ENCODE assay signal across 14 mouse cellular contexts in the genomic region with DNA sequence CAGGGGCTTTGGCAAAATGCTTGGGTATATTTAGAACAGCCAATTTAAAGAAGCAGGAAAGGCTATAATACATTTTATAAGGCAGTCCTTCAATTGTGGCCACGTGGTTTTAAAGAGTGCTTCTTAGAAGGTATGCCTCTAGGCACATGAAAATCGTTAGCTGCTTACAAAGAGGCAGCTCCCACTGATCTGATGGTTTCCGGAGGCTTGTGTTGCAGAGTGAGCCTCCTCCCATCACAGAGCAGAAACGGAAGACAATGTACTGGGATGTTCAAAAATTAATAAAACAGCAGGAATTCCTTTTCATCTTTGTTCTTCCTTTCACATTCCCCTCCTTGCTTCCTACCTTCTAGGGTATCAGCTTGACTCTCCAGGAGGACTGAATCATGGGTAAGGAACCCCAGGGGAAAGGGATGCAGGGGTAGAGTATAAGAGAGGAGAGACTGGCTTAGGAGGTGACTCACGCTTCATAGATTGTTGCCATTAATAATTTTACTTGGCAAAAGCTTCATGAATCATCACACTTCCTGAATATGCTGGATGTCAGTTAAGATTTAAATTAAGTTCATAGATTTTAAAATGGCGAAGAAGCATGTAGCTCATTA. TPM values are rescaled to one million over a fixed set of nuclear protein-coding genes. Genes with fewer than 3 reads are reported as not detected.
DNase-seq lines count a peak whose midpoint lies in the region; ATAC-seq and TF ChIP-seq lines count a peak whose summit lies in the region.
"Had no signal": no experiment of that assay in that cellular context is flagged by ENCODE, and none has a peak within 500 bp of the region (broad histone marks: within the 10 kb centered on the region; RNA-seq: fewer than 3 reads in every experiment).

No protein-coding gene starts in this region.

- H3K27me3 ChIP-seq in hindbrain, embryonic 16.5 days (replicated peaks; ENCODE audit: control insufficient read depth, insufficient read depth, low read length) = no peaks in the 10 kb centered on the region
- H3K27me3 ChIP-seq in myocyte (ENCODE audit: control insufficient read depth, insufficient read depth, insufficient read length) = no peaks in the 10 kb centered on the region
- H3K27me3 ChIP-seq: megakaryocyte, embryonic 14.5 days; stomach, embryonic 15.5 days had no signal

- H3ac ChIP-seq in myocyte (ENCODE audit: control insufficient read depth, insufficient read length) = no peak overlapping the region

- peak; percentile 81 for ATAC-seq in hindbrain, embryonic 16.5 days

- H3K36me3 ChIP-seq in hindbrain, embryonic 16.5 days (ENCODE audit: control insufficient read depth, insufficient read depth, low read length) = no peaks in the 10 kb centered on the region
- H3K36me3 ChIP-seq in myocyte (ENCODE audit: control insufficient read depth, insufficient read depth) = no peaks in the 10 kb centered on the region
- H3K36me3 ChIP-seq: stomach, embryonic 15.5 days had no signal

- H3K9me3 ChIP-seq in hindbrain, embryonic 16.5 days (ENCODE audit: control insufficient read depth, low read length) = no peaks in the 10 kb centered on the region
- H3K9me3 ChIP-seq: megakaryocyte, embryonic 14.5 days; stomach, embryonic 15.5 days had no signal

- 0 out of 2 replicates have a peak, but pooled peaks cover 3% of the 10 kb centered on the region for H3K4me1 ChIP-seq in hindbrain, embryonic 16.5 days (ENCODE audit: control insufficient read depth, insufficient read depth, low read depth, low read length)
- H3K4me1 ChIP-seq: megakaryocyte, embryonic 14.5 days; stomach, embryonic 15.5 days had no signal

- TF ChIP-seq POLR2A in myocyte (IDR thresholded peaks at IDR 0.05; ENCODE audit: insufficient read length, low read depth) = no peak

- 0 out of 2 replicates have a peak overlapping the region, but pooled peaks have one; percentile 10 for H3K4me2 ChIP-seq in hindbrain, embryonic 16.5 days (ENCODE audit: low read length)
- peak overlapping the region; percentile 39 for H3K4me2 ChIP-seq in myocyte (ENCODE audit: low read depth)
- H3K4me2 ChIP-seq: stomach, embryonic 15.5 days had no signal

- no peaks in the 10 kb centered on the region for H3K79me2 ChIP-seq in myocyte (ENCODE audit: control insufficient read depth, insufficient read depth)

- 41% methylated on average over 6 of the region's 6 CpGs for WGBS in hindbrain, embryonic 16.5 days

- DNase-seq in left cerebral cortex, adult 9 months (ENCODE audit: low spot score in 2 of 2) = peak; percentile 8 to 13
- no peak for DNase-seq in left cerebral cortex, postnatal 4 days
- DNase-seq in MN1 (ENCODE audit: low spot score) = peak; percentile 20
- DNase-seq in adrenal gland, postnatal 25 days = no peak
- no peak for DNase-seq in cerebellum, adult 9-11 months
- DNase-seq: cerebellum, adult 9-10 months; gastrocnemius, postnatal 36 days; liver; thymus, postnatal 36 days had no signal

- H3K9ac ChIP-seq in hindbrain, embryonic 16.5 days (ENCODE audit: low read depth, low read length) = no peak overlapping the region
- H3K9ac ChIP-seq: stomach, embryonic 15.5 days had no signal

- H3K27ac ChIP-seq in hindbrain, embryonic 16.5 days (ENCODE audit: low read depth, low read length) = peak overlapping the region; percentile 45
- H3K27ac ChIP-seq: kidney, postnatal 0 days; stomach, embryonic 15.5 days had no signal

- H3K4me3 ChIP-seq in hindbrain, embryonic 16.5 days (ENCODE audit: low read length) = no peak overlapping the region
- H3K4me3 ChIP-seq in myocyte = no peak overlapping the region
- H3K4me3 ChIP-seq: megakaryocyte, embryonic 14.5 days; stomach, embryonic 15.5 days had no signal

- intact Hi-C loops in left cerebral cortex, postnatal 4 days (cut with DNase I) = no loop called here

TF ChIP-seq in myocyte, 11 proteins besides CTCF, POLR2A, EP300 and RAD21:
- TF ChIP-seq E2F4 (IDR thresholded peaks at IDR 0.05; ENCODE audit: insufficient read depth) (no peak), USF1 (IDR thresholded peaks at IDR 0.05; ENCODE audit: low read depth) (peak; percentile 48), SRF (IDR thresholded peaks at IDR 0.05; ENCODE audit: control insufficient read depth, insufficient read length, low read depth) (no peak), POLR2AphosphoS2 (IDR thresholded peaks at IDR 0.05; ENCODE audit: insufficient read length, low read depth) (no peak)

RNA-seq across cellular contexts. Expression of gene Enpp1, which starts 53.3 kb away (rescaled TPM):
- 1 to 10 TPM; 4.2 to 4.8 TPM for total RNA-seq in left cerebral cortex, postnatal 4 days (2021)
- 3.8 and 4.2 TPM in 2 replicates for polyA plus RNA-seq in hindbrain, embryonic 16.5 days (2015; fragmentation: Nextera tagmentation; extraction: Ambion mirVana)
- polyA plus RNA-seq in myocyte (2012; fragmentation: generic; extraction: Trizol) = 2.6 TPM
- 2.0 and 2.5 TPM in 2 replicates for total RNA-seq in adrenal gland, postnatal 25 days (2021)

Comparison
In these comparisons a context has a peak if more than half of its experiments do, and no peak if none do; other contexts are left out.
1. DNase-seq: peak in left cerebral cortex, adult 9 months (2 of 2) and MN1 (single experiment); none in left cerebral cortex, postnatal 4 days (single experiment), adrenal gland, postnatal 25 days (single experiment) and cerebellum, adult 9-11 months (single experiment).